Mouse (Mus musculus): ENCODE data around the gene BC052040. TPM values are rescaled to one million over a fixed set of nuclear protein-coding genes. Genes with fewer than 3 reads are reported as not detected.

Gene BC052040
- total RNA-seq, 2 experiments from 2014 or later: 2.2 to 5.6 TPM

GRCm38 (mm10) chr2:115598266-115598665, 16.8 kb downstream of the BC052040 start:
- ATAC-seq (replicated peaks; ENCODE audit: low FRiP score, poor library complexity, severe bottlenecking): no peak

- no peak for ATAC-seq (replicated peaks; ENCODE audit: low FRiP score, poor library complexity, severe bottlenecking)
Measured at GRCm38 (mm10) chr2:115600724-115601123, 19.2 kb downstream of the BC052040 start.

- ATAC-seq (replicated peaks; ENCODE audit: low FRiP score, poor library complexity, severe bottlenecking): no peak
Measured at GRCm38 (mm10) chr2:115601280-115601679, 19.8 kb downstream of the BC052040 start.

GRCm38 (mm10) chr2:115602116-115602515, 20.6 kb downstream of the BC052040 start:
- ATAC-seq (replicated peaks; ENCODE audit: low FRiP score, poor library complexity, severe bottlenecking): no peak

- no peak for ATAC-seq (replicated peaks; ENCODE audit: low FRiP score, poor library complexity, severe bottlenecking)
Measured at GRCm38 (mm10) chr2:115604132-115604531, 22.6 kb downstream of the BC052040 start.

GRCm38 (mm10) chr2:115605829-115606336, 24.4 kb downstream of the BC052040 start:
- ATAC-seq (replicated peaks; ENCODE audit: low FRiP score, poor library complexity, severe bottlenecking): no peak

GRCm38 (mm10) chr2:115609020-115609419, 27.5 kb downstream of the BC052040 start:
- no peak for ATAC-seq (replicated peaks; ENCODE audit: low FRiP score, poor library complexity, severe bottlenecking)

- no peak for ATAC-seq (replicated peaks; ENCODE audit: low FRiP score, poor library complexity, severe bottlenecking)
Measured at GRCm38 (mm10) chr2:115610092-115610491, 28.6 kb downstream of the BC052040 start.

- ATAC-seq (replicated peaks; ENCODE audit: low FRiP score, poor library complexity, severe bottlenecking): no peak
Measured at GRCm38 (mm10) chr2:115610503-115610902, 29.0 kb downstream of the BC052040 start.

GRCm38 (mm10) chr2:115613830-115614520, 32.5 kb downstream of the BC052040 start:
- no peak for ATAC-seq (replicated peaks; ENCODE audit: low FRiP score, poor library complexity, severe bottlenecking)

- no peak for ATAC-seq (replicated peaks; ENCODE audit: low FRiP score, poor library complexity, severe bottlenecking)
Measured at GRCm38 (mm10) chr2:115628471-115628870, 47.0 kb downstream of the BC052040 start.

GRCm38 (mm10) chr2:115631031-115631434, 49.5 kb downstream of the BC052040 start:
- no peak for ATAC-seq (replicated peaks; ENCODE audit: low FRiP score, poor library complexity, severe bottlenecking)

- no peak for ATAC-seq (replicated peaks; ENCODE audit: low FRiP score, poor library complexity, severe bottlenecking)
Measured at GRCm38 (mm10) chr2:115631826-115632225, 50.3 kb downstream of the BC052040 start.

GRCm38 (mm10) chr2:115650203-115650602, 68.7 kb downstream of the BC052040 start:
- no peak for ATAC-seq (replicated peaks; ENCODE audit: low FRiP score, poor library complexity, severe bottlenecking)

GRCm38 (mm10) chr2:115659712-115660111, 78.2 kb downstream of the BC052040 start:
- ATAC-seq (replicated peaks; ENCODE audit: low FRiP score, poor library complexity, severe bottlenecking): no peak

- no peak for ATAC-seq (replicated peaks; ENCODE audit: low FRiP score, poor library complexity, severe bottlenecking)
Measured at GRCm38 (mm10) chr2:115660213-115661120, 79.0 kb downstream of the BC052040 start.

GRCm38 (mm10) chr2:115667516-115667915, 86.0 kb downstream of the BC052040 start:
- no peak for ATAC-seq (replicated peaks; ENCODE audit: low FRiP score, poor library complexity, severe bottlenecking)

GRCm38 (mm10) chr2:115673054-115673660, 91.6 kb downstream of the BC052040 start:
- ATAC-seq (replicated peaks; ENCODE audit: low FRiP score, poor library complexity, severe bottlenecking): no peak

- no peak for ATAC-seq (replicated peaks; ENCODE audit: low FRiP score, poor library complexity, severe bottlenecking)
Measured at GRCm38 (mm10) chr2:115678786-115679185, 97.3 kb downstream of the BC052040 start.

GRCm38 (mm10) chr2:115685250-115685649, 103.7 kb downstream of the BC052040 start:
- ATAC-seq (replicated peaks; ENCODE audit: low FRiP score, poor library complexity, severe bottlenecking): no peak
